Mouse (Mus musculus): ENCODE data around the gene Lyl1. TPM values are rescaled to one million over a fixed set of nuclear protein-coding genes. Genes with fewer than 3 reads are reported as not detected.

Lyl1 gene
- total and polyA plus RNA-seq, 3 experiments, result 81.2 to 550 (median 138) TPM

DNA sequence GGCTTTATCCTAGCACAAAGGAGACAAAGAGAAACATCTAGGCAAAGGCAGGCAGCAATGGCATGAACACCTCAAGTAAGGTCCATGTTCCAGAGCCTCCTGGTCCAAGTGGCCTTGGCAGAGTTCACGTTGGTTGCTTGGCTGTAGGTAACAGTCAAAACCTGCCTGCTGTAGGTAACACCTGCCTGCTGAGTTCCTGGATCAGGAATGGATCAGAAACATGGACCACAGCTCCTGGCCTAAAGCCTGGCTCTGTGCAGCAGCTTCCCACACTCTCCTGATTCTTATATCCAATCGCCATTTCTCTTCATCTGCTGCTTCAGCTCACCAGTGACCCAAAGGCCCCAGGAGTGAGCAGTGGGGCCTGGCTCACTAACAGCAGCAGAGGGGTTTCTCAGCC is 33.4 kb downstream of the Lyl1 start:
- DNase-seq (ENCODE audit: low spot score), result no peak
- Histone ChIP-seq H3K27me3 (ENCODE audit: insufficient read depth, low read length) (peaks cover 2% of the 10 kb centered on the region; the same call in 1 of the 2 replicates), H3K36me3 (replicated peaks) (peaks cover 50% of the 10 kb centered on the region), H3K4me1 (ENCODE audit: insufficient read depth, low read depth, low read length) (peaks cover 93% of the 10 kb centered on the region), H3K9me3 (replicated peaks) (no peaks in the 10 kb centered on the region), H3K4me3 (ENCODE audit: low read depth, low read length) (no peak overlapping the region)
- no peak for ATAC-seq (ENCODE audit: extremely low read depth, insufficient number of reproducible peaks, low FRiP score, poor library complexity, severe bottlenecking)
- TF ChIP-seq GATA1 (IDR thresholded peaks at IDR 0.05; ENCODE audit: borderline replicate concordance, low read length) (no peak), CTCF (IDR thresholded peaks at IDR 0.05; ENCODE audit: low read depth, low read length) (no peak), GATA2 (IDR thresholded peaks at IDR 0.05; ENCODE audit: borderline replicate concordance, low read depth, low read length) (no peak), TAL1 (conservative IDR thresholded peaks at IDR 0.05; ENCODE audit: low read depth, low read length) (no peak), POLR2AphosphoS5 (IDR thresholded peaks at IDR 0.05; ENCODE audit: insufficient replicate concordance, low read depth, low read length) (no peak)

DNA sequence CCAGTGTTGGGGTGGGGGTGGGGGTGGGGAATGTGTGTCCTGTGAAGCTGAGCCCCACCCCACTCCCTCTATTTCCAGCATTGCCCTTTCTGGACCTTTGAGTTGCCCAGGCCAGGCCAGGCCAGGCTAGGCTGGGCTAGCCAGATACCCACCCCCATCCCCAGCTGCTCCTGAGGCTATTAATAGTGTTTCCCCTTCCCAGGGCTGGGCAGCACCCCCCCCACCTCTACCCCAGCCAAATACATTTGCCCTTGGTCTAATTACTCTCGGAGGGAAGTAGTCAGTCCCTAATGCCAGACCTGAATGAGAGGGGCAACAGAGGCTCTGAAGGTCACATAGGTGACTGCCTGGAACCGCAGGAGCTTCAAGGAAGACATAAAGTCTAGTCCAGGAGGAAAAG is 34.3 kb downstream of the Lyl1 start:
- peaks cover 4% of the 10 kb centered on the region for H3K27me3 ChIP-seq (ENCODE audit: insufficient read depth, low read length)
- TF ChIP-seq CTCF (IDR thresholded peaks at IDR 0.05; ENCODE audit: low read depth, low read length) (no peak), GATA1 (IDR thresholded peaks at IDR 0.05; ENCODE audit: borderline replicate concordance, low read length) (no peak), POLR2AphosphoS5 (IDR thresholded peaks at IDR 0.05; ENCODE audit: insufficient replicate concordance, low read depth, low read length) (no peak), GATA2 (IDR thresholded peaks at IDR 0.05; ENCODE audit: borderline replicate concordance, low read depth, low read length) (no peak), TAL1 (conservative IDR thresholded peaks at IDR 0.05; ENCODE audit: low read depth, low read length) (no peak)
- ATAC-seq (ENCODE audit: extremely low read depth, insufficient number of reproducible peaks, low FRiP score, poor library complexity, severe bottlenecking) (no peak), DNase-seq (ENCODE audit: low spot score) (no peak)
- H3K36me3 ChIP-seq (replicated peaks), result peaks cover 44% of the 10 kb centered on the region
- H3K9me3 ChIP-seq (replicated peaks), result no peaks in the 10 kb centered on the region
- peaks cover 93% of the 10 kb centered on the region for H3K4me1 ChIP-seq (ENCODE audit: insufficient read depth, low read depth, low read length)
- no peak overlapping the region for H3K4me3 ChIP-seq (ENCODE audit: low read depth, low read length)

DNA sequence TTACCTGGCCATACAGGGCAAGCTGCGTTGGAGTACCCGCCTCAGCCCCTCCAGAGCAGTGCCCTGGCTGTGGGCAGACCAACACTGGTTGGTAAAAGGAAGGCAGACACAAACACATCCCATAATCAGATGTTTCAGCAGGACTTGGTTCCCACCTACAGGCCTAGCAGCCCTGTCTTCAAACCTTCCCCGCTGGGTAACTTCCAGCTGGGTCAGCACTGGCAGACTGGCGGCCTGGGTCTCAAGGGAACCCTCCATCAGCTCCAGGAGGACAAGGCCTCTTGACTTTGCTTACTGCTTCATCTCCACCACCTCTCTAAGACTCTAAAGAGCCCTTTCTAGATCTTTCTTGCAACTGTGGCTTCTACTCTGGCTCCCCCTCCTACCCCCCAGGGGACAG is 35.3 kb downstream of the Lyl1 start:
- ATAC-seq (ENCODE audit: extremely low read depth, insufficient number of reproducible peaks, low FRiP score, poor library complexity, severe bottlenecking), result no peak
- TF ChIP-seq TAL1 (conservative IDR thresholded peaks at IDR 0.05; ENCODE audit: low read depth, low read length), result no peak
- no peak for TF ChIP-seq POLR2AphosphoS5 (IDR thresholded peaks at IDR 0.05; ENCODE audit: insufficient replicate concordance, low read depth, low read length)
- no peak for TF ChIP-seq GATA2 (IDR thresholded peaks at IDR 0.05; ENCODE audit: borderline replicate concordance, low read depth, low read length)
- no peak for TF ChIP-seq GATA1 (IDR thresholded peaks at IDR 0.05; ENCODE audit: borderline replicate concordance, low read length)
- TF ChIP-seq CTCF (IDR thresholded peaks at IDR 0.05; ENCODE audit: low read depth, low read length), result no peak
- Histone ChIP-seq H3K36me3 (replicated peaks) (peaks cover 49% of the 10 kb centered on the region), H3K4me1 (ENCODE audit: insufficient read depth, low read depth, low read length) (peaks cover 94% of the 10 kb centered on the region), H3K27me3 (ENCODE audit: insufficient read depth, low read length) (peaks cover 4% of the 10 kb centered on the region), H3K4me3 (ENCODE audit: low read depth, low read length) (no peak overlapping the region), H3K9me3 (replicated peaks) (no peaks in the 10 kb centered on the region)
- DNase-seq (ENCODE audit: low spot score), result no peak

GRCm38 (mm10) chr8:84737608-84738007 is 36.4 kb downstream of the Lyl1 start:
- ATAC-seq (ENCODE audit: extremely low read depth, insufficient number of reproducible peaks, low FRiP score, poor library complexity, severe bottlenecking), result peak; percentile 70
- Histone ChIP-seq H3K9me3 (replicated peaks) (no peaks in the 10 kb centered on the region), H3K27me3 (ENCODE audit: insufficient read depth, low read length) (peaks cover 4% of the 10 kb centered on the region), H3K4me3 (ENCODE audit: low read depth, low read length) (peak overlapping the region; percentile 59; the same call in 1 of the 2 replicates), H3K4me1 (ENCODE audit: insufficient read depth, low read depth, low read length) (peaks cover 94% of the 10 kb centered on the region), H3K36me3 (replicated peaks) (peaks cover 43% of the 10 kb centered on the region)
- DNase-seq (ENCODE audit: low spot score), result peak; percentile 69
- TF ChIP-seq CTCF (IDR thresholded peaks at IDR 0.05; ENCODE audit: low read depth, low read length) (peak; percentile 86), GATA2 (IDR thresholded peaks at IDR 0.05; ENCODE audit: borderline replicate concordance, low read depth, low read length) (no peak), TAL1 (conservative IDR thresholded peaks at IDR 0.05; ENCODE audit: low read depth, low read length) (no peak), GATA1 (IDR thresholded peaks at IDR 0.05; ENCODE audit: borderline replicate concordance, low read length) (no peak), POLR2AphosphoS5 (IDR thresholded peaks at IDR 0.05; ENCODE audit: insufficient replicate concordance, low read depth, low read length) (no peak)

DNA sequence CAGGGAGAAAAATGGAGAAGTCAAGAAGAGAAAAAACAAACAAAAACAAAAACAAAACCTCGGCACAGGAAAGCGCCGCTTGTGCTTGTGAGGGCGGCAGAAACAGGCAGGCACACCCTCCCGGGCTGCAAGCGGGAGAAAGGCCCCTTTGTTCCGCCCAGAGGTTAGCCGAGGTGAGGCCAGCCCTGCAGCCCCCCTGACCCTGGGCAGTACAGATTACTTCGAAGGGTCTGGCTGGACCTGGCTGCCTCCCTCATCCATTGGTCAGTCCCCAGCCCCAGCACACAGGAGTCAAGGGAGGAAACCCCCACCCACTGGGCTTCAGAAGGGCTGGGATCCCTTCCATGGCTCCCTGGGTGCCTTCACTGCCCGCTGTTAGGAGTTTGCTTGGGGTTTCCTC is 37.0 kb downstream of the Lyl1 start:
- Histone ChIP-seq H3K36me3 (replicated peaks) (peaks cover 37% of the 10 kb centered on the region), H3K4me1 (ENCODE audit: insufficient read depth, low read depth, low read length) (peaks cover 94% of the 10 kb centered on the region), H3K4me3 (ENCODE audit: low read depth, low read length) (peak overlapping the region; percentile 59; the same call in 1 of the 2 replicates)

GRCm38 (mm10) chr8:84738715-84739400 is 37.6 kb downstream of the Lyl1 start:
- DNase-seq (ENCODE audit: low spot score) (no peak), ATAC-seq (ENCODE audit: extremely low read depth, insufficient number of reproducible peaks, low FRiP score, poor library complexity, severe bottlenecking) (no peak)
- peaks cover 94% of the 10 kb centered on the region for H3K4me1 ChIP-seq (ENCODE audit: insufficient read depth, low read depth, low read length)
- no peak overlapping the region; the same call in 1 of the 2 replicates for H3K4me3 ChIP-seq (ENCODE audit: low read depth, low read length)
- peaks cover 4% of the 10 kb centered on the region for H3K27me3 ChIP-seq (ENCODE audit: insufficient read depth, low read length)
- peaks cover 31% of the 10 kb centered on the region for H3K36me3 ChIP-seq (replicated peaks)
- TF ChIP-seq TAL1 (conservative IDR thresholded peaks at IDR 0.05; ENCODE audit: low read depth, low read length), result no peak
- TF ChIP-seq GATA2 (IDR thresholded peaks at IDR 0.05; ENCODE audit: borderline replicate concordance, low read depth, low read length), result no peak
- H3K9me3 ChIP-seq (replicated peaks), result no peaks in the 10 kb centered on the region

More for the DNA sequence above, 37.0 kb downstream of the Lyl1 start:
- Histone ChIP-seq H3K9me3 (replicated peaks) (no peaks in the 10 kb centered on the region), H3K27me3 (ENCODE audit: insufficient read depth, low read length) (peaks cover 4% of the 10 kb centered on the region)
- no peak for ATAC-seq (ENCODE audit: extremely low read depth, insufficient number of reproducible peaks, low FRiP score, poor library complexity, severe bottlenecking)
- no peak for TF ChIP-seq POLR2AphosphoS5 (IDR thresholded peaks at IDR 0.05; ENCODE audit: insufficient replicate concordance, low read depth, low read length)
- no peak for TF ChIP-seq GATA2 (IDR thresholded peaks at IDR 0.05; ENCODE audit: borderline replicate concordance, low read depth, low read length)
- TF ChIP-seq CTCF (IDR thresholded peaks at IDR 0.05; ENCODE audit: low read depth, low read length), result no peak
- TF ChIP-seq GATA1 (IDR thresholded peaks at IDR 0.05; ENCODE audit: borderline replicate concordance, low read length), result no peak
- TF ChIP-seq TAL1 (conservative IDR thresholded peaks at IDR 0.05; ENCODE audit: low read depth, low read length), result no peak
- no peak for DNase-seq (ENCODE audit: low spot score)
